Mouse (Mus musculus) E14TG2a.4 (cell line): ENCODE measurements at regions not wholly inside any gene's neighbourhood (a gene's known extent, or its start where the extent isn't known, plus 50 kb on each side); places are given as distances from the start of the nearest gene placed in this dataset.

Source experiments
- CTCF ChIP-seq: conservative IDR thresholded peaks from 2 replicates; pipeline ENCODE4 v1.5.1; 2014; ENCODE audit warnings: low read length
- POU5F1 ChIP-seq: IDR thresholded peaks from 2 replicates; pipeline ENCODE4 v1.6.1; 2014; ENCODE audit warnings: low read length, borderline replicate concordance

GRCm38 (mm10) chr3:40159591-40160145, 371.4 kb upstream of the Intu start:
- TF ChIP-seq CTCF: no peak
- 0 out of 2 replicates have a peak, but pooled peaks have one; percentile 21 for TF ChIP-seq POU5F1
